Mouse (Mus musculus): ENCODE measurements around the gene Tmeff2. TPM values are rescaled to one million over a fixed set of nuclear protein-coding genes. Genes with fewer than 3 reads are reported as not detected.

The Tmeff2 gene
- polyA plus RNA-seq, 1 experiment: 0.55 TPM

DNA sequence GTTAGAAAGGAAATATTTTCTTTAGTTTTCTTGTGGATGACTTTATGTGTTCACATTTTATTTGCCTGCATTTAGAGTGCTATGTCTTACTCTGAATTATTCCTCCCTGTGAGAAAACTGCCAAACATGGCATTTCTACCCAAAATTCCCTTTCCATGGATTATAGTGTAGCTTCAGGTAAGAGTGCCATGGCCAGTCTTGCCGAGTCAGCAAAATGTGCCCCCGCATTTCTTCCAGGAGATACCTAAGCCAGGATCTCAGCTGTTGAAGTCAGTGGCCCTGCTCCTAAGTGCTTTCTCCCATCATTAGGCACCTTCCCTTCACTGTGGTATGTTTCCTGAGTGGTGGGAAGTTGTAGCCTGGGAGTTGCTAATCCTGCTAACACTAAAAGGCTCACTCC, 168.8 kb downstream of the Tmeff2 start:
- Histone ChIP-seq H3K4me1 (replicated peaks; ENCODE audit: control insufficient read depth, insufficient read depth, low read length) (no peaks in the 10 kb centered on the region), H3K4me3 (ENCODE audit: control insufficient read depth, insufficient read depth, low read length) (no peak overlapping the region), H3K27me3 (ENCODE audit: control insufficient read depth, insufficient read depth, low read length) (no peaks in the 10 kb centered on the region), H3K36me3 (ENCODE audit: control insufficient read depth, insufficient read depth, low read length) (no peaks in the 10 kb centered on the region), H3K27ac (ENCODE audit: control insufficient read depth, insufficient read depth, low read length) (no peak overlapping the region)
- TF ChIP-seq CTCF (IDR thresholded peaks at IDR 0.05; ENCODE audit: borderline replicate concordance, control insufficient read depth, extremely low read depth, insufficient read depth, low read length, poor library complexity): no peak
- no peak for DNase-seq
- WGBS: 100% methylated on average over 2 of the region's 2 CpGs

DNA sequence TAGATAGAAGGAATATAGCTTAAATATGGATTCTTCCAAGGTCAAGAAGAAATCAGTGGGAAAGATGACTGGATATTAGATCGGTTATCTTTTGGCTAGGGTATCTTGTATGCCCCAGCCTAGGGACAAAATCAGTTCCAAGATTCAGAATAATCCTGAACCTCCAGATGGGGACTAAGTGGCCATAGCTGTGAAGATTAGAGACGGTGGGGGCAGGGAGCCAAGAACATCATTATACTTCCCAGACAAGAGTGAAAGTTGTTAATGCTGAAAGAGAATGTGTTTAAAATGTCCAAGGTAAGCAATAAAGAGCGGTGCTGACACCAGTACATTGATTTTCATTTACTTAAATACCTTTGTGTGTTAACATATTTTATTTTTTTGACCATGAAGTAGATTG, 173.6 kb downstream of the Tmeff2 start:
- Histone ChIP-seq H3K4me3 (ENCODE audit: control insufficient read depth, insufficient read depth, low read length) (no peak overlapping the region), H3K36me3 (ENCODE audit: control insufficient read depth, insufficient read depth, low read length) (no peaks in the 10 kb centered on the region), H3K27me3 (ENCODE audit: control insufficient read depth, insufficient read depth, low read length) (no peaks in the 10 kb centered on the region), H3K27ac (ENCODE audit: control insufficient read depth, insufficient read depth, low read length) (no peak overlapping the region), H3K4me1 (replicated peaks; ENCODE audit: control insufficient read depth, insufficient read depth, low read length) (no peaks in the 10 kb centered on the region)
- WGBS: 96% methylated on average over 3 of the region's 3 CpGs
- DNase-seq: no peak
- no peak for TF ChIP-seq POLR2A (IDR thresholded peaks at IDR 0.05; ENCODE audit: control insufficient read depth, extremely low read depth, insufficient read depth, low read length, poor library complexity)
- no peak for TF ChIP-seq CTCF (IDR thresholded peaks at IDR 0.05; ENCODE audit: borderline replicate concordance, control insufficient read depth, extremely low read depth, insufficient read depth, low read length, poor library complexity)

DNA sequence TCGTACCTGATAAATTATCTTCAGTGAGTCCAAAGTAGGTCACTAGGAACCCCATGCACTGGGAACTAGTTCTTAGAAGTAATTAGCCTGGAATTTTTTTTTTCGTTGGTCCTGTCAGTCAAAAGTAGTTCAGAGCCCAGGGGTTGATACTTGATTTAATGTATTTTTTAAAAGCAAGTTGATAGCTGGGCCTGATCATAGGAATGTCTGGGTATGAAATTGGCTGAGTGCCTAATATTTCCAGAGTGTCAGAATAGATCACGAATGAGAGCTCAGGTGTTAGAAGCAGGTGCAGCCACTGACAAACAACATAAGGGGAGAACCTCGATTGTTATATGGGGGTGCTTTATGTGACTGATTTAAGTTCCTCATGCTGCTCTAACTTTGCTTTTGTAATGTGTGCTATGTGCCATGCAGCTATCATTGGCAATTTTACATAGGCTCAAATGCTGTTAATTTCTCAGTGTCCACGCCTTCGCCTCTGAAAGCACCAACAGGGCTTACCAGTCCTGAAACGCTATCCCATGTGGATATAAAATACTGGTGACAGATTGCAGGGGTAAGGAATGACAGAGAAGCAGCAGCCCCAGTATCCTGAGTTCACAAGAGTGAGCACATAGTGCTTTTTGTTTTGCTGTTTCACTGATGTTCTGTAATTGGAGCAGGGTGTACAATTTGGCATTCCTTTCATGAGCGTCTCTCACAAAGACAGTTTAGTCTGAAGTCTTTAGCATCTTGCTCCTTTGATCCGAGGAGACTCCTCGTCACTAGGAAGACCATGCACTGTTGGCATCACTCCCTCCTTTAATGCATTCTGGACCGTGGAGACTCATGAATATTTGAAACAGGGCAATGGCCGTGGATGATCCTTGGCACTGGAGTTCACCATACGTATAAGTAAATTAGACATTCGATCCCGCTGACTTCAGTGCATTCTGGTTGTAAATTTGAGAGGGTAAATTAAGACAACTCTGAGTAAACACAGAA, 175.6 kb downstream of the Tmeff2 start:
- WGBS: 90% methylated on average over 15 of the region's 15 CpGs

DNA sequence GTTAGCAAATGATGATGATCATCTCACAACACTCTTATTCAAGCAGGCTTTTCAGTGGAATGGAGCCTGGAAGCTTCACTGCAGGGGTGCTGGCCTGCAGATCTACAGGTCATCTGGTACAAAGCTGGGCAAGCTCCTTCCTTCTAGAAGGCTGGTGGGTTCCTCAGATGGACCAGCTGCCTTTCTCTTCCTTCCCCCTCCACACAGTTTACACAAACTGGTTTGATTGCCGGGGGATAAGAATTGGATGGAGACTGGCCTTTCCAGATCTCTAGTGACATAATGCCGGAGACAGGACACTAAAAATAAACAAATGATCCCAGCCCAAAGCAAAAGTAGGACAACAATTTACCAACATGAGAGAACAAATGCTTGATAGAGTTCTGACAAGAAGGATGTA, 188.5 kb downstream of the Tmeff2 start:
- DNase-seq: no peak
- H3K4me3 ChIP-seq (ENCODE audit: control insufficient read depth, insufficient read depth, low read length): no peak overlapping the region
- TF ChIP-seq POLR2A (IDR thresholded peaks at IDR 0.05; ENCODE audit: control insufficient read depth, extremely low read depth, insufficient read depth, low read length, poor library complexity): no peak
- no peak for TF ChIP-seq CTCF (IDR thresholded peaks at IDR 0.05; ENCODE audit: borderline replicate concordance, control insufficient read depth, extremely low read depth, insufficient read depth, low read length, poor library complexity)
- no peaks in the 10 kb centered on the region for H3K36me3 ChIP-seq (ENCODE audit: control insufficient read depth, insufficient read depth, low read length)
- 96% methylated on average over 2 of the region's 2 CpGs for WGBS
- H3K4me1 ChIP-seq (replicated peaks; ENCODE audit: control insufficient read depth, insufficient read depth, low read length): no peaks in the 10 kb centered on the region
- no peak overlapping the region for H3K27ac ChIP-seq (ENCODE audit: control insufficient read depth, insufficient read depth, low read length)
- no peaks in the 10 kb centered on the region for H3K27me3 ChIP-seq (ENCODE audit: control insufficient read depth, insufficient read depth, low read length)

More for the DNA sequence above, 175.6 kb downstream of the Tmeff2 start:
- DNase-seq: no peak
- TF ChIP-seq POLR2A (IDR thresholded peaks at IDR 0.05; ENCODE audit: control insufficient read depth, extremely low read depth, insufficient read depth, low read length, poor library complexity) (no peak), CTCF (IDR thresholded peaks at IDR 0.05; ENCODE audit: borderline replicate concordance, control insufficient read depth, extremely low read depth, insufficient read depth, low read length, poor library complexity) (no peak)
- Histone ChIP-seq H3K4me1 (replicated peaks; ENCODE audit: control insufficient read depth, insufficient read depth, low read length) (no peaks in the 10 kb centered on the region), H3K27ac (ENCODE audit: control insufficient read depth, insufficient read depth, low read length) (no peak overlapping the region), H3K36me3 (ENCODE audit: control insufficient read depth, insufficient read depth, low read length) (no peaks in the 10 kb centered on the region), H3K4me3 (ENCODE audit: control insufficient read depth, insufficient read depth, low read length) (no peak overlapping the region), H3K27me3 (ENCODE audit: control insufficient read depth, insufficient read depth, low read length) (no peaks in the 10 kb centered on the region)

DNA sequence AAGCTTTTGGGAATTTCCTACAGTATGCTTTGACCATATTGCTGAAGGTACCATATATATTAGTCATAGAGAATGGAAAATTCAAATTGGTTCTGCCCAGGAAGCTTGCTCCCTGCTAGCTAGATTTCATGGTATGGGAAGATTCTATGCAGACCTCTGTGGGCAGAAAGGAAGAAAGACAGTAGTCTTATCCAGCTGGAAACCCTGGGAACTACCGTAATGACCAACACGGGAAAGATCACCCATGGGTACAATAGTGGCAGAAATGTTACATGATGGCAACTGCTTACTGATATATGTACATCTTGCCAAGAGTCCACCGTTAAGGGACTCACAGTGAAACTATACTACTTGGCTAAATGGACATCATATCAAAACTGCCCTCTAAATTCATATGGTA, 189.4 kb downstream of the Tmeff2 start:
- Histone ChIP-seq H3K27ac (ENCODE audit: control insufficient read depth, insufficient read depth, low read length) (no peak overlapping the region), H3K4me1 (replicated peaks; ENCODE audit: control insufficient read depth, insufficient read depth, low read length) (no peaks in the 10 kb centered on the region; the same call in 1 of the 2 replicates), H3K27me3 (ENCODE audit: control insufficient read depth, insufficient read depth, low read length) (no peaks in the 10 kb centered on the region), H3K4me3 (ENCODE audit: control insufficient read depth, insufficient read depth, low read length) (no peak overlapping the region), H3K36me3 (ENCODE audit: control insufficient read depth, insufficient read depth, low read length) (no peaks in the 10 kb centered on the region)
- WGBS: 96% methylated on average over 3 of the region's 3 CpGs
- no peak for DNase-seq
- TF ChIP-seq CTCF (IDR thresholded peaks at IDR 0.05; ENCODE audit: borderline replicate concordance, control insufficient read depth, extremely low read depth, insufficient read depth, low read length, poor library complexity) (no peak), POLR2A (IDR thresholded peaks at IDR 0.05; ENCODE audit: control insufficient read depth, extremely low read depth, insufficient read depth, low read length, poor library complexity) (no peak)

DNA sequence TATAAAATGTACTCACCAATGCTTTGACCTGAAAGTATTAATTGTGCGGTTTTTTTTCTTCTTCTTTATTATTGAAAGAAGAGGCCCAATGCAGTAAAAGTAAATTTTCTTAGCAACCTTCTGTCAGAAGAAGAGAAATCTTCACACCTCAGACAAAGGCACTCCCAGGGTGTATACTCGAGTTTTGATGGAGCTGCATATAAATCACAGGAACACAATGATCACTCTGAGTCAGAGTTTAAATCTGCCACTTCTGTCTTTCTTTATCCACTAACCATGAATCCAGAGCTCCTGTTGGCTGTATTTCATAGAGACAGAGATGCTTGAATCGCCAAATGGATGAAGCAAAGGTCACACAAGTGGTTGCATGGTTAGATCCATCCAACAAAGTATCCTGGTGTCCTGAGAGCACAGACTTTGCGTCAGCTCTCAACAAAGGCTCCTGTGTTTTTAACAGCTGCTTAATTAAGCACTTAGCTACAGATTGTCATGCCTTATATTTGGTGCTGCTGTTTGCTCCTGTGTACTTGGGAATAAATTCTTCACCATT, 189.8 kb downstream of the Tmeff2 start:
- DNase-seq: no peak
- H3K4me3 ChIP-seq (ENCODE audit: control insufficient read depth, insufficient read depth, low read length): no peak overlapping the region
- TF ChIP-seq POLR2A (IDR thresholded peaks at IDR 0.05; ENCODE audit: control insufficient read depth, extremely low read depth, insufficient read depth, low read length, poor library complexity): no peak
- no peak for TF ChIP-seq CTCF (IDR thresholded peaks at IDR 0.05; ENCODE audit: borderline replicate concordance, control insufficient read depth, extremely low read depth, insufficient read depth, low read length, poor library complexity)
- no peak overlapping the region for H3K27ac ChIP-seq (ENCODE audit: control insufficient read depth, insufficient read depth, low read length)
- 89% methylated on average over 4 of the region's 4 CpGs for WGBS
- H3K36me3 ChIP-seq (ENCODE audit: control insufficient read depth, insufficient read depth, low read length): no peaks in the 10 kb centered on the region
- no peaks in the 10 kb centered on the region; the same call in 1 of the 2 replicates for H3K4me1 ChIP-seq (replicated peaks; ENCODE audit: control insufficient read depth, insufficient read depth, low read length)
- H3K27me3 ChIP-seq (ENCODE audit: control insufficient read depth, insufficient read depth, low read length): no peaks in the 10 kb centered on the region
